Mouse (Mus musculus) embryonic fibroblast, embryonic 13.5 days (primary cell): ENCODE results near the gene Fbxl19.

Experiments
- CTCF ChIP-seq: IDR thresholded peaks from 2 replicates; pipeline ENCODE4 v1.5.1; 2011; ENCODE audit warnings: mild to moderate bottlenecking, control low read depth, low read length, moderate library complexity, borderline replicate concordance; ENCODE audit not compliant: insufficient read depth
- POLR2A ChIP-seq: IDR thresholded peaks from 2 replicates; pipeline ENCODE4 v1.6.1; 2011; ENCODE audit warnings: low read depth, mild to moderate bottlenecking, control low read depth, low read length, moderate library complexity

DNA sequence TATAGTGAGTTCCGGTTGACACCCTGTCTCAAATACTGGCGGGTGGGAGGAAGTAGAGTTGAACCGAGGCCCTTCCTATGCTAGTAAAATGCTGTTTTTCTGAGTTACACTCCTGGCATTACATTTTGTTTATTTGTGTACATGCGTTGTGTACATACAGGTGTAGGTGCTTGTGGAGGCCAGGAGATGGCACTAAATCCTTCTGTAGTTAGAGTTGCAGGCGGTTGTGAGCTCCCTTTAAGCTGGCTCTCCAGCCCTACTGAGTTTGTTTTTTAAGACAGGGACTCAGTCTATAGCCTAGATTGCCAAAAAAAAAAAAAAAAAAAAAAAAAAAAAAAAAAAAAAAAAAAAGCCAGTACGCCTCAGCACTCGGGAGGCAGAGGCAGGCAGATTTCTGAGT, 16.4 kb upstream of the Fbxl19 start:
- no peak for TF ChIP-seq CTCF
- no peak for TF ChIP-seq POLR2A
